Mouse (Mus musculus) thymus, postnatal 14 days (tissue): Measurements from ENCODE around the gene Zbtb11.
"Not testable (repeated sequence)": the region's sequence is repeated elsewhere in the genome, so short reads cannot be mapped to it uniquely, and the experiment has no call there.

Experiments
- DNase-seq: peaks from one replicate; pipeline ENCODE4 v3.0.0; 2021

Gene Zbtb11

DNA sequence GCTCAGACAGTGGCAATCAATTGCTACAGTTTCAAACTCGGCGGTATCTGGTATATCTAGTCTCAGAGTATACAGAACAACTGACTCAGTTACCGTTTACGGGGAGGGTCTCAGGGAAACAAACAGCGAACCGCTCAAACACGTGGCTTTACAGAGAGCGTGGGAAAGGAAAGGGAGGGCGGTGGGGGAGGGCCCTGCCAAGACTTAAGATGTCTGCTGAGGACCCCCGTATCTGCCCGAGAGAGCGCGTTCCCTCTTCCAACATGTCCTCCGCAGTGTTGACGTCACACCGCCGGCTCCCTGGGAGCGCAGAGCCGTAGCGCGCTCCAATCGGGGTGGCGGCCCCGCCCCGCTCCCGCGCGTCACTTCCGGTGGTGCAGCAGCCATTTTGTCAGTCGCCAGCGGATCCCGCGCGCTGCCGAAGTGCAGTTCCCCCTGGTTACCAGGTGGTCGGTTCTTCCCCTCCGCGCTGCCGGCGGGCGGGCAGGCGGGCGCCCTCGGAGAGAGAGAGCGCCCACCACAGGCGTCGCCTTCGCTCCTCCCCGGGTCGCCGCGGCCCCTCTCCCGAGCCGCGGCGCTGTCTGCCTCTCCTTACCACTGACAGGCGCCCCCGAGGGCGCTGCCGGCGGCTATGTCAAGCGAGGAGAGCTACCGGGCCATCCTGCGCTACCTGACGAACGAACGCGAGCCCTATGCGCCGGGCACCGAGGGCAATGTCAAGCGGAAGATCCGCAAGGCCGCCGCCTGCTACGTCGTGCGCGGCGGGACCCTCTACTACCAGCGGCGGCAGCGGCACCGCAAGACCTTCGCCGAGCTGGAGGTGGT lies at the start of gene Zbtb11:
Gene Zbtb11 (plus strand): TSS at position 453 of the 825 bp plus-strand sequence.
- DNase-seq = peak; percentile 100

DNA sequence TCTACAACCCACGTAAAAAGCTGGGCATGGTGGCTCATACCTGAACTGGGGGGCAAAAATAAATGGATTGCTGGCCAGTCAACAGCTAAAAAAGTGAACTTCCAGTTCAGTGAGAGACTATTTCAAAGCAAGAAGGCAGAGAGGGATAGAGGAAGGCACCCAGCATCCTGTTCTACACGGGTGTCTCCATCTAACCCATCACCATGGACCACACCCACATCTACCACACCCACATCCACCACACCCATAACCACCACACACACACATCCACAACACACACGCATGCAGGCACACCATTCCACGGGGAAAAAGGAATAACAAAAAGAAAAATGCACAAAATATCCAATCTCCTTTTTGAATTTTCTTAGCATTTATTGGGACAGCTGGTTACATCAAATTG lies 49.7 kb upstream of the Zbtb11 start:
- DNase-seq = no peak

GRCm38 (mm10) chr16:55933681-55934343 lies 39.9 kb upstream of the Zbtb11 start:
- peak; percentile 81 for DNase-seq

DNA sequence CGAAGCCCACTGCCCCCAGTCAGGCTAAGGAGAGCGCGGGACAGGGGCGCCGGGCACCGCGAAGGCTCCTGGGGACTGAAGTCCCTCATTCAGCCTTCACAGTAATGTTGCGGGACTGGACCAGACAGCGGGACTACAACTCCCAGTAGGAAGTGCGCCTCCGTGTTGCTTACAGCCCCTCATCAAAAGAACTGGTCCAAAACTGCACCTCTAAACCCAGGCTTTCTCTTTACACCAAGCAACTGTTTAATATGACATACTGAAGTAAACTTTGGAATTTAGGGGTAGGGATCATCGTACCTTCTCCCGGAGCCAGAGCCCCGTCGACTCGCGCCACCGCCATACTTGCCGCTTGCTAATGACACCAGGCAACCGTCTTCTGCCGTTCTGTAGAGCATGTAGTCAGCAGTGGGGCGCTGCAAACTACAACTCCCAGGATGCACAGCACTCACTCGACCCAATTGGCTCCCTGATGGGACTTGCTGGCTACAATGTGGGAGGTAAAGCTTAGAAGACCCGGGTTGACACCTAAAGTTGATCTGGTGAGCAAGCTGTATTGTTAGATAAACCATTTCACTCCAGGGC lies 39.1 kb upstream of the Zbtb11 start, which contains the start of gene Cep97:
Gene Cep97 (minus strand): TSS at position 403 of the 585 bp plus-strand sequence.
- peak; percentile 93 for DNase-seq

GRCm38 (mm10) chr16:55938761-55939160 lies 34.9 kb upstream of the Zbtb11 start:
- peak; percentile 2 for DNase-seq

- DNase-seq = peak; percentile 73
These were observed 34.0 kb upstream of the Zbtb11 start for GRCm38 (mm10) chr16:55939703-55940102.

DNA sequence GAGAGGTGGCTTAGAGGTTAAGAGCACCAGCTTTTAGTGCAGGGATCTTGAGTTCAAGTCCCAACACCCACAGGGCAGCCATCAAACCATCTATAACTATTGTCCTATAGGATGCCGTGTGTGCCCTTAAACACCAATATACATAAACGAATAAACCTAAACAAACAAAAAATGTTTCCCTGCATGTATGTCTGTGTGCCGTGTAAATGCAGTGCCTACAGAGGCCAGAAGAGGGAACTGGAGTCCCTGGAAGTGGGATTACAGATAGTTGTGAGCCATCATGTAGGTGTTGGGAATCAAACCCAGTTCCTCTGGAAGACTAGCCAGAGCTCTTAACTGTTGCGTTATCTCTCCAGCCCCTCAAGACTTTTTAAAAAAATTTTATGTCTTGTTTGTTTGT lies 32.9 kb upstream of the Zbtb11 start:
- DNase-seq = peak; percentile 44

DNA sequence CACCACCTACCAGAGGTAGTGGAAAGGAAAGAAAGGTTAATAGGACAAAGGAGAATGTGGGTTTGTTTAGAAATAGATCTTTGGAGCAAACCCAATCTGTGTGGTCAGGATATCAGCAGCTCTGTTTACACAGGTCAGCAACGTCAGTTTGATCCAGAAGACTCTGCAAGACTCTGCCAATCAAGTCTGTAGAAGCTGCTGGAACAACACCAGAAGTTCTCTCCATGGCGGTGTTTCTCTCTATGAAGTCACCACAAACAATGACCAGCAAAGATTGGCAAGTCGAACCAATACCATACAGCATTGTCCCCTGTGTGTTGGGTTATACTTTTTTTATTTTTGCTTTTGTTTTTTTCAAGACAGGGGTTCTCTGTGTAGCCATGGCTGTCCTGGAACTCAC lies 26.4 kb upstream of the Zbtb11 start:
- DNase-seq = peak; percentile 2

DNA sequence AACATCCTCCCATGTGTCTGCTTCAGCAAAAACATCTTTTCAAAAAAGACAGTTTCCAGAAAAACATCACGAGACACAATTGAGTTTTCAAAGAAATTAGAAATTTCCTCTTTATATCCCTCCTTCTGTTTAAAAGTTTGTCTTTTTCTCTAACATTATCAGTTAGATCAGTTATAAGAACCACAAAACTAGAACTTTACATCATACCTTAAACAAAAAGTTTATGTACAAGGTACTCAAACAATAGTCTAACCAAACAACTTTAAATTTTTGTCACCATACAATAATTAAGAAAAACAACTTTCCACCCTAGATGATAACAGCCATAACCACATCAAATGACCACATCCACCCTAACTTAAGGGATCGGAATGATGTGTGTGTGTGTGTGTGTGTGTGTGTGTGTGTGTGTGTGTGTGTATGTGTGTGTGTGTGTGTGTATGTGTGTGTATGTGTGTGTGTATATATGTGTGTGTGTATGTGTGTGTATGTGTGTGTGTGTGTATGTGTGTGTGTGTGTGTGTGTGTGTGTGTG lies 25.7 kb upstream of the Zbtb11 start:
- DNase-seq = peak; percentile 24

GRCm38 (mm10) chr16:55948963-55949362 lies 24.7 kb upstream of the Zbtb11 start:
- peak; percentile 94 for DNase-seq

- DNase-seq = peak; percentile 24
These were observed 23.2 kb upstream of the Zbtb11 start for GRCm38 (mm10) chr16:55950462-55950861.

DNA sequence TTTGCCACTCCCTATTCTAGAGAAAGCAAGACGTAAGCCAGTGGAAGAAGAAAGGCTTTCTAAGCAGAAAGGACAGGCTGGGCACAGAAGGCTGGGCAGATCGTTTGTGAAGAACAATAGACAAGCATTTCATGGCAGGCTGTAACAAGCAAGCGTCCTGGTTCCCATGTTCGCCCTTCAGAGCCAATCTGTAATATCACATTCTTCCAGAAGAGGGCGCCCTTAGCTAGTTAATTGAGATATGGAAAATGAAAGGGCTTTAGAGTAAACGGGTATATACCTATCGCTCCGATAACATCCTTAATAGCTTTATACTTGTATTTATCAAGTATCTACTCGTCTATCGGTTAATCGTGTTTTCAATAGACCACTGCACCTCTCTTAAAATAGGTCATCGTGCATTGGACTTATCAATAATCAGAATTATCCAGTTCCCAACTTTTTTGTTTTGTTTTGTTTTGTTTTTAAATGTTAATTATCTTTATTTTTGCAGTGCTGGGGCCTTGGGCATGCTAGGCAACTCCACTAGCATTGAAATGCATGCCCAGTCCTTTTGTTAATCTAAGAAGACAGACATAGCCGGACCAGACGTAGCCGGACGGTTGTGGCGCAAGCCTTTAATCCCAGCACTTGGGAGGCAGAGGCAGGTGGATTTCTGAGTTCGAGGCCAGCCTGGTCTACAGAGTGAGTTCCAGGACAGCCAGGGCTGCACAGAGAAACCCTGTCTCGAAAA lies 22.6 kb upstream of the Zbtb11 start:
- DNase-seq = peak; percentile 92

DNA sequence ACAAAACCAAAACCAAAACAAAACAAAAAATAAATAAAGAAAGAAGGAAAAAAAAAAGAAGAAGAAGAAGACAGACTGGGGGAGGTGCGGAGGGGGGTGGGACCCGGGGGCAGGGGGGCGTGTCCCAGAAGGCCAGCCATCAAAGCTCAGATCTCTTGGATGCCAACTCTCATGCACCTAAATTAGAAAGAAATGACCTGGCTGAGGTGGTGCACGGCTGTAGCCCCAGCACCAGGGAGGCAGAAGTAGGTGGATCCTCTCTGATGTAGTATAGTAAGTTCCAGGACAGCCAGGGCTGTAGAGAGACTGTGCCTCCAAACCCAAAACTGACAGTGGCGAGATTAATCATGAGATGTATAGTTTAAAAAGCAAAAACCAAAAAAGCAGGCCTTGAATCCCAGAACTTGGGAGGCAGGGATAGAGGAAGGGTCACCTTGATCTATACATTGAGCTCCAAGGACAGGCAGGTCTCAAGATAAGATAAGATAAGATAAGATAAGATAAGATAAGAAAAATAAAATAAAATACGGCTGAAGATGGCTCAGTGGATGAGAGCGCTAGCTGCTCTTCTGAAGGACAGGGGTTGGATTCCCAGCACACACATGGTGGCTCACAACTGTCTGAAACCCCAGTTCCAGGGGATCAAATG lies 21.9 kb upstream of the Zbtb11 start:
- peak; percentile 34 for DNase-seq

DNA sequence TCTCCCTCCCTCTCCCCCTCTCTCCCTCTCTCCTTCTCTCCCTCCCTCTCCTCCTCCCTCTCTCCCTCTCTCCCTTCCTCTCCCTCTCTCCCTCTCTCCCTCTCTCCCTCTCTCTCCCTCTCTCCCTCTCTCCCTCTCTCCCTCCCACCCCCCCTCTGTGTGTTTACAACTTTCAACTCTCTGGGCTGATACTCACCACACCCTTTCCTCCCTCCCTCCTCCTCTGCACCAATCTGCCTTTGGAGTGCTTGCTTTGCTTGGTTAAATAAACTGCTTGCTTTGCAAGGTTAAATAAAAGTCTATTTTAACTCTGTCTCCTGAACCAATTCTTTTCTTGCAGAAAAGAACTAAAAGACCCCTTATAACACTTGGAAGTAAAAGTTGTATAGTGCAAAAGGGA lies 20.9 kb upstream of the Zbtb11 start:
- peak; percentile 54 for DNase-seq

DNA sequence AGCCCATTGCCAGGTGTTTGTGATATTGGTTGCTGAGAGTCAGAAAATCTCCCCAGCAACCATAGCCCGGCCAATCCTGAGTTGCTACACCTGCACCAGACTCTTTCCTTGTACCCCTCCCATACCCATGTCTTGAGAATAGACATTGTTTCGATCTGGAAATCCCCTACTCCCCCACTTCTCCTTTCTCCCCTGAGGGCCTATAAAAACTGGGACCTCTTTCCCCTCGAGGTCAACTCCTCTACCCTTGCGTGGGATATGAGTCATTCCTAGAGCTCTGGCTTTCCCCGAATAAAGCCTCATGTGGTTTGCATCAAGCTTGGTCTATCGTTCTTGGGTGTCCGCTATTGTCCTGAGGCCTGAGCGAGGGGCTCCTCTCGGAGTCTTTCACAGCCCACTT lies 19.5 kb upstream of the Zbtb11 start:
- DNase-seq = not testable (repeated sequence)

GRCm38 (mm10) chr16:55963068-55963467 lies 10.6 kb upstream of the Zbtb11 start:
- not testable (repeated sequence) for DNase-seq

- peak; percentile 59 for DNase-seq
These were observed 9.3 kb upstream of the Zbtb11 start for GRCm38 (mm10) chr16:55964126-55964949.

- DNase-seq = peak; percentile 94
These were observed 7.3 kb upstream of the Zbtb11 start, which contains the start of gene Rpl24 for GRCm38 (mm10) chr16:55966212-55966871. TSS of gene Rpl24 (plus strand) at chr16:55966275.

GRCm38 (mm10) chr16:55967221-55967620 lies 6.5 kb upstream of the Zbtb11 start:
- no peak for DNase-seq

- peak; percentile 62 for DNase-seq
These were observed 4.5 kb upstream of the Zbtb11 start for GRCm38 (mm10) chr16:55969147-55969546.

DNA sequence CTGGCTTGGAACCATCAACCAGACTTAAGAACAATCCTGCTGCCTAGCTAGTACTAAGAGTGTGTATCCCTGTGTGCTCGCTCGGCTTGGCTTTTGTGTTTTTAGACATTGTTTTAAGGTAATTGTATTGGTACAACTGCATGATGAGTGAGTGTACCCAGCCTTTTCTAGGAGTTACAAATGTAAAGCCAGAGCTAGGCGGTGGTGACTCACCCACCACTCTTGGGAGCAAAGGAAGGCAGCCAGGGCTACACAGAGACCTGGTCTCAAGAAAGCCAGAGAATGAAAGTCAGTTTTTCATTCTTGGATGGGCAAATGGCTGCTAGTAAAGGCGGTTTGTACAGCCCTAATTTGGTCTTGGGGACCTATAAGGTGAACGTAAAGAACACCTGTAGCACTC lies 3.3 kb upstream of the Zbtb11 start:
- no peak for DNase-seq
